Mouse (Mus musculus) lung, adult 2 months (tissue): ENCODE results near the gene Nup35.

Experiments used
- CTCF ChIP-seq: fragments of 200-500 bp; IDR thresholded peaks from 2 replicates; pipeline ENCODE4 v1.5.1; 2011; ENCODE audit warnings: mild to moderate bottlenecking, low read length, control low read depth; ENCODE audit not compliant: insufficient read depth
- POLR2A ChIP-seq: fragments of 200-500 bp; IDR thresholded peaks from 2 replicates; pipeline ENCODE4 v1.6.1; 2011; ENCODE audit warnings: low read depth, mild to moderate bottlenecking, control low read depth, low read length, borderline replicate concordance; ENCODE audit errors: extremely low read depth

DNA sequence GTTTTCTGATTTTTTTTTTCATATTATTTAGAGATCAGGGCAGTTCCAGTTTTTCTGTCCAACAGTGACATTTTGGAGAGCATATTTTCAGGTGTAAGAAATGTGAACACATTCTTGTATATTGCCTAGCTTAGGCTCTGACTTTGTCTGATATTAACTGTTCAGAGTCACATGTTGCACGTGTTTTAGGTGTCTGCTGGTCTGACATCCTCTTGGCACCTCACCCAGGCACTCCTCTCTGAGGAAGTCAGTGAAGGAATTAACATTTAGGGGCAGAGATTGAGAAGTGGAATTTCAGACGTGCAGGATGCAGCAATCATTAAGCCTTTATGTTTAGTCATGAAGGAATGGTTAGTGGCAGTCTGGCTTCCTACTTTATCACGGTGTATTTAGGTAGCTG, 22.8 kb downstream of the Nup35 start:
- TF ChIP-seq POLR2A (no peak), CTCF (no peak)
